Mouse (Mus musculus): ENCODE measurements around the gene Gm49630.
"Not testable (repeated sequence)": the region's sequence is repeated elsewhere in the genome, so short reads cannot be mapped to it uniquely, and the experiment has no call there.

- not testable (repeated sequence) for TF ChIP-seq POLR2A (IDR thresholded peaks at IDR 0.05; ENCODE audit: insufficient read depth, low read length); CTCF (IDR thresholded peaks at IDR 0.05; ENCODE audit: low read depth, low read length); EP300 (IDR thresholded peaks at IDR 0.05; ENCODE audit: insufficient read depth, low read depth, low read length)
Measured at GRCm38 (mm10) chr17:7420191-7420973, 48.6 kb upstream of the Gm49630 start.
